Mouse (Mus musculus) adrenal gland, adult 8-10 months (tissue): ENCODE measurements around the gene Gas7. TPM values are rescaled to one million over a fixed set of nuclear protein-coding genes. Genes with fewer than 3 reads are reported as not detected.
A peak's percentile ranks its signal among the peaks of the same experiment; 100 is the strongest.

Source experiments
- DNase-seq: peaks from one replicate; pipeline ENCODE4 v3.0.0; 2022
- total RNA-seq, 4 experiments: library from RNA; stranded (reverse); gene quantifications; 2 replicates each; pipeline ENCODE4 v1.2.4; 2022

Gas7 gene
- 100 to 1,000 TPM in 1 of 4 experiments, 10 to 100 TPM in 3; 48.7 to 104 (median 74.3) TPM for total RNA-seq

DNA sequence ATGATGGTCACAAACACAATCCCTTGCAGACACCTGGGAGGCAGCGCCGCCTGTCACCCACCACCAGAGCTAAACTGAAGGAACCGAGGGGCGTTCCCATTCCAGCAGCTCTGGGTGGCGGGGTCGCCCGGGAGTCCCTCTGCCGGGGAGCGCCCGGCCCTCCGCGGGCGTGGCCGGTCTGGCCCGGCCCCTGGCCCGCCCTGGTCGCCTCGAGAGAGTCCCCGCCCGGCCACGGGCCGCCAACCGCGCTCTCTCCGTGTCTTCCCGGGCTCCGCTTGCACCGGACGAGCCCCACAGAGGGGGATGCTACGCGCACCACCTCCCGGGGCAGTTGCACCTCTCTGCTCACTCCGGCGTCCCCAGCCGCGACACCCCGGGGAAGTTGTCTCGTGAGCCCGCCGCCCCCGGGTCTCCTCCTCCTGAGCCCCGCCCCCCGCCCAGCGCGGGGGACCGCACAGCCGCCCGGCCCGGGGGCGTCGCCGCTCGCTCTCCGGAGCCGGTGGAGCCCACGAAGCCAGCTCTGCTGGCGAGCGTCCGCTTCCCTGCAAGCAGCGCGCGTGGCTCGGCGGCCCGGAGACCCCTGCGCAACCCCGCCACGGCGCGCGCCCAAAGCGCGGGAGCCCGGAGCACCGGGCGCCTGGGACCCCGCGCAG is at the start of gene Gas7:
TSS of gene Gas7 (plus strand) at position 564 of the 653 bp plus-strand sequence.
- peak; percentile 38 for DNase-seq

DNA sequence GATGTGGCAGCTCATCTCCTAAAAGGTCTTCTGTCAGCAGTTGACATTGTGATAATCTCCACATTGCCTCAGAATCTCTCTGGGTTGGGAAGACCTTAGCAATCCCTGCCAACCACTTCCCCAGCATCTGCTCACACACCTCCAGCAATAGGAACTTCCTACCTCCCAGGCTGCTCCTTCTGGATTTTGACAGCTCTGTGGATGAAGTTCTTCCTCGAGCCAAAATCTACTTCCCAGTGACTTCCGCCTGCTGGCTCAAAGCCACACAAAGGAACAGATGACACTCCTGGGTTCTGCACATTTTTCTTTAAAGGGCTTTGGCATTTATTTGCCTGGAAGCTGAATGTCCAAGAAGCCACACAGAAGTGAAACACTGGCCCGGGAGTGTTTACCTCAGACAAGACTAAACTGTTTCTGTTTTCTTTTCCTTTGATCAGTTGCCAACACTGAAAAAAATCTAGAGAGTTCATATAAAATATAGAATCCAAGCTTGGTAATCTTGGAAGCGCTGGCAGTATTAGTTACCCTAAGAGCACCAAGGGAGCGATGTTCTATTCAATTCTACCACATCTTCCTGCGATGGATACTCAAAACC is 40.8 kb upstream of the Gas7 start:
- no peak for DNase-seq

DNA sequence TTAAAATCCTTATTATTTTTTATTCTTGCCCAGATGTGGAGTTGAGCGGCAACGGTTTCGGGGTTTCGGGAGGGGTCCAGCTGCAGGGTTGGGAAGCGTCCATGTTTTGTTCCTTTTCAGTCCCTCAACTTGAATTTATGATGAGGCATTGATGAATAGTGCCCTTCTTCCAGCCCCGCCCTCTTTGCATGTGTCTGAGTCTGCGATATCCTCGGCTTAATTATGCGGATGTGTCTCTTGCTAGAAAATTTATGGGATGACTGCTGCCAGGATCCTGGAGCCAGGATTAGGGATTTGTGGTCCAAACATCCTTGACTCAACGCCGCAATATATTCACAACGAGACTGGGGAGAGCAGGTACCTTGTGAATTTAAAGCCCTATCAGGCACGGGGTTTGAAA is 31.7 kb upstream of the Gas7 start:
- DNase-seq: no peak

DNA sequence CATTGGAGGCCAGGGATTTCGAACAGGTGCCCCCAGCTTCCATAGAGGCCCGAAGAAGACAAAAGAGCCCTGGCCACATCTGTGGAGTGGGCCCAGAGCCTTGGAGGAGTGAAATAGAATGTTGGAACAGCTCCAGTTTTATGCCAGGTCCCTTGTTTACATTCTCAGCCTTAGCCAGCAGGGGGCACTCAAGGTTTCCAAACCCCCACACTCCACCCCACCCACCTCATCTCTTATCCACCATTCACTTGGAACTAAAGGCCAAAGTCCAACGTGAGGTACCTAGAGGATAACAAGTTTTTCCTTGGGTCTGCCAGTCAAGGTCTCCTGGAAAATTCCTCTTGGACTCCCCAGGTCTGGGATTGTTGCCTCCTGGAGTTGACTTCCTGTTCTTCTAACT is 27.0 kb upstream of the Gas7 start:
- peak; percentile 35 for DNase-seq

DNA sequence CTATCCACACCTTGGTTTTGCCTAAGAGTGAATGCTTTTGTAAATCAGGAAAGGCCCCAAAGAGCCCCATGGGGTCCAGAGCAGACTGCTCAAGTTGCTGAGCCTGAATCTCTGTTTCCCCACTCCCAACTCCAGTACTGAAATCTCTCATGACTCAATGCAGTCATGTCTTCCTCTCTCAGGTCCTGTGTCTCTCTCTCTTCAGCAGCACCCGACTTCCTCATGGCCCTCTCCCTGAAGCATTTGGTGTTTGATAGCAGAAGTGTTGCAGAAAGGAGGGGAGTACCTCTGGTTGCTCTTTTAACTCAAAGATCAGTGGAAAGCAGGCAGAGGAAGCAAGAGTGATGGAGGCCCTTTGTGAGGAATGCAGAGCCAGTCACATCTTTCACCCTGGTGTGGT is 25.4 kb upstream of the Gas7 start:
- DNase-seq: no peak

DNA sequence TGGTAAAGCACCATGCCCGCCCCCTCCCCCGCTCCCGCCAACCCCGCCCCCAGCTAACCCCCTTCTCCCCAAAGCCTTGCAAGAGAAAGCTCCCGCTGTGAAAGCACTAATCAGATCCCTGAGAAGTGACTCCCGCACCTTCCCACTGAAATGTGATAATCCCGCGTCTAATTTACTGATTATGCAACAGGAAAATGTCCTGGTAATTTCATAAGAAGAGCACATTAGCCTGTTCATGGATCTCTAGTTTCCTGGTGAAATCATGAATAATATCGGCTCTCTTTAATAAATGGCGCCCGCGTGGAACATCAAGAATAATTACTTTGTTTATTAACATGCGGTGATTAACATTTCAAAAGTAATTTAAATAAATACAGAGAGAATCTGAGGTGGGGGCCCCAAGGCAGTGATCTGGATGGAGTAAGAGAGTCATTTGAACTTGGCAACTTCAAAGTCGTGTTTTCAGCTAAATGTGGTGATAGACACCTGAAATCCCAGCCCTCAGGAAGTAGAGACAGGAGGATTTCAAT is 24.1 kb upstream of the Gas7 start:
- no peak for DNase-seq

DNA sequence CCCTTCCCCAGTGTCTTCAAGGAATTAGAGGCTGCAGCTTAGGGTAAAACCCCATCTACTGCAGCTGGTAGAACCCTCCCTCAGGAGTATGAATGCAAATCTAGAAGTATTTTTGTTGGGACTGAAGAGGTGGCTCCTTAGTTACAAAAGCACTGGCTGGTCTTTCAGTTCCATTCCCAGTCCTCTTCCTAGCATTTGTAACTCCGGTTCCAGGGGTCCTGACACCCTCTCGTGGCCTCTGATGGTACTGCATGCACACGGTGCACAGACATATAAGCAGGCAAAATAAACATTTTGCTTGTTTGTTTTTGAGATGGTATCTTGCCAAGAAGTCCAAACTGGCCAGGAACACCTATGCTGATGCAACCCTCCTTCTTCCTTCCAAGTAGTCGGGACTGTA is 23.4 kb upstream of the Gas7 start:
- DNase-seq: no peak

DNA sequence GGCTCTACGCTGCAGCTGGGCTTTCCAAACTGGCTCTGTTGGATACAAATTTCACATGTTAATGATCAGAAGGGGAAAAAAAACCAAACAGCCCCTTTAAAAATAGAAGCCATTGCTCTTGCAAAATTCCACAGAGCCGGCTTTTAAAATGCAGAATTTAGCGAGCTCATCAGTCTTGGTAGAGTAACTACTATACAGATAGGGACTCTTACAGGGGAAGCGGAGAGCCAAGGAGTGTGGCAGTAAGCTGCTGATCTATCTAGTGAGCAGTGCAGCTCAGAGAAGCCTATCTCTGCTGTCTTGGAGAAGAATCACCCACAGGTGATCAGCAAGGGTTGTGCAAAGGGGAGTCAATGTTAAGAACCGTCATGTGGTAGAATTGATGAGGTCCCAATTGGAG is 21.5 kb upstream of the Gas7 start:
- no peak for DNase-seq

DNA sequence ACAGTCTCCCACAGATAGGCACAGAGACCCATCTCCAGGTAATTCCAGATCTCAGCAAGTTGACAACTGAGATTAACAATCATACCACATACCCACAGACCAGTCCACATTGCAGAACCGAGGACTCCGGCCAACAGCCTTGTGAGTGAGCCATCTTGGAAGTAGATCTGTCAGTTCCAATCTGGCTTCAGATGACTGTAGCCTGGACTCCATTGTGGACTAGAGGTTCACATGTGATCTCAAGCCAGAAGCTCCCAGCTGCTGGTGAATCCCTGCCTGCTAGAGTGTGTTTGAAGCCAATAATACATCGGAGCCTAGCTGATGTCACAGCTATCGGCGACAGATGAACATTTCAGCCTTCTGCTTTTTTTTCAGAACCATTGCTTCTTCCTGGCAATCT is 16.5 kb upstream of the Gas7 start:
- DNase-seq: no peak

DNA sequence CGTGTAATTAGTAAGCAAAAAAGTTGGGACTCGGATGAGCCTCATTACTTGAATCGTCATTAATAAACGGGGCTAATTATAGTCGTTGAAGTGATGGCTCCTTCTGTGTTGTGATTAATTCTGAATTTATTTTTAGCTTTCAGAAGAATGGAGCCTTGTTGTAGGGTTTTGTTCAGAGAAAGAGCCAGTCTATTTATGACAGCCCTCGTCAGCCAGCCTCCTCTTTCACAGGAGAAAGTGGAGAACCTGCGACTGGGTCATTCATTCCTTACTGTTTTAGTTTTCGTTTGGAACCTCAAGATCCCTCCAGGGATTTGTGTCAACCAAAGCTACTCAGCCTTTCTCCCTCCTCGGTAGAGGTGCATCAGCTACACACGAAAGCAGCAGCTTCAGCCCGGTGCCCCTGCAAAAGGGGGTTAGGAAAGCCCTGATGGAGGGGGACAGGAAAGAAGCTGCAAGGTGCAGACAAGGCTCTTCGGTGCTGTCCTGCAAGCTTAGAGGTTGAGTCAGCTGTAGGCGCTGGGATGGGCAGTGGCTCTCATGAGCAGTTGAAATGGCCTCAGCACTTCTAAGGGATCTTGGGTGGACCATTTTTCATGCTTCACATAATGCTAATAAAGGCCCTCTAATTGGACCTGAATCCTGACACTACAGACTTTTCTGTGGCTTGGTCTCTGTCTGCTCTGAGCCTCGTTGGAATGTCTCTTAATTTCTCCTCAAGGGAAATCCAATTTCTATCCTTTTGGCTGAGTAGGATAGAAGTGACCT is 10.0 kb upstream of the Gas7 start:
- DNase-seq: no peak

DNA sequence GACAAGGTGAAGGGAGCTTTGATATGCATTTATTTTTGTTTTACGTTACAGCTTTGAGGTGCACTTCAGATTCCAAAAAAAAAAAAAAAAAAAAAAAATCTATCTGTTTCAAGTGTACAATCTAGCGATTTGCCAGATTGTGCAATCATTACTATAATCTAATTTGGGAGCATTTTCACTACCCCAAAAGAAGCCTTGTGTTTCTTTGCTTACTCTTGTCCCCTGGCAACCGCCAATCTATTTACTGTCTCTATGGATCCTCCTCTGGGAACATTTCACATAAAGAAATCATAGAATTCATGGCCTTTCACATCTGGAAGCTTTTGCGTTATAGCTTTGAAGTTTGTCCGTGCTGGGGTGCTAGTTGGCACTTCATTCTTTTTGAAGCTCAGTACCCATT is 3.7 kb upstream of the Gas7 start:
- no peak for DNase-seq

DNA sequence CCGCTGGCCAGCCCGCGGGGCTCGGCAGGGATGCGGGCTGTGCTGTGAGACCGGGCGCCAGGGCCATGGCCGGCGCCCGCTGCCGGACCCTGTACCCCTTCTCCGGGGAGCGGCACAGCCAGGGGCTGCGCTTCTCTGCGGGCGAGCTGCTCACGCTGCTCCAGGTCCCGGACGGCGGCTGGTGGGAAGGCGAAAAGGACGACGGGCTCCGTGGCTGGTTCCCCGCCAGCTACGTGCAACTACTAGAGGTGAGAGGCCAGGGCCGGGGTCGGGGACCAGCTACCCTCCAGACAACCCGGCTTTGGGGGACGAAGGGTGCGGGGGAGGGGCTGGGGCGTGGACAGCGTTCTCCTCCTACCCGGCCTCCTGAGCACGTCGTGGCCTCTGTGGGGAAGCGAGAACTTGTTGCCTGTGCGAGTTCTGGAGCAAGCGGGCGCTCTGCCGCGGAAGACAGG is 317 bp downstream of the Gas7 start:
- DNase-seq: peak; percentile 41

DNA sequence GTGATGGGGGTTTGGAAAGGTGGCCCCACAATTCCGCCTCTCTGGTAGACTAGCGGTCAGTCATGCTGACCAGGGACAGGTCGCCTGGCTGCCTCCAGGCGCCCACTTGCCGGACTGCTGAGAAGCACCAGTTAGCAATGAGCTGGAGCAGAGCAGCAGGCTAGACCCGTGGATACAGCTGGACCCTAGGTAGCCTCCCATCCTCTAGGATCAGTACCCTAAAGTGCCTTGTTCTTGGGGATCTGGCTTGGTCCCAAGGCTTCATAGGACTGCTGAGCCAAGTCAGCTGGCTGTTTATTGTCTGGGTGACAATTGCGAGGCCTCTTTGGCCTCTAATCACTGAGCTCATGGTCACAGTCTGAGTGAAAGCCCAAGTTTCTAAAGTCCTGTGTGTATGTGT is 792 bp downstream of the Gas7 start:
- DNase-seq: peak; percentile 24

DNA sequence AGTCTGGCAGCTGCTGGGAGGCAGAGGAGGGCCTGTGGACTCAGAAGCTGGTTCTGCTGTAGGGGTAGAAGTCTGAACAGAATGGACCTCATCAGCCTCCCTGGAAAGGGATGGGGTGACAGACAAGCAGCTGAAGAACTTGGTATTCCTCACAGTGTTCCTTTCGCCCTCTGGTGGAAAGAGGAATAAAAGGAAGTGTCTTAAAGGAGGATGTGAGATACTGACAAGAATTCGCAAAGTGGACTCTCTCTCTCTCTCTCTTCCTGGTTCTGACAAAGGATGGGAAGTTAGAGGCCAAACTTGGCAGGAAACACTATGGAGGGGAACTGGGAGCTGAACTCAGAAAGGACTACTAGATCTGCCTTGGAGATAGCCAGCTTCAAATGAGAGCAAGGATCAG is 2.9 kb downstream of the Gas7 start:
- DNase-seq: no peak

DNA sequence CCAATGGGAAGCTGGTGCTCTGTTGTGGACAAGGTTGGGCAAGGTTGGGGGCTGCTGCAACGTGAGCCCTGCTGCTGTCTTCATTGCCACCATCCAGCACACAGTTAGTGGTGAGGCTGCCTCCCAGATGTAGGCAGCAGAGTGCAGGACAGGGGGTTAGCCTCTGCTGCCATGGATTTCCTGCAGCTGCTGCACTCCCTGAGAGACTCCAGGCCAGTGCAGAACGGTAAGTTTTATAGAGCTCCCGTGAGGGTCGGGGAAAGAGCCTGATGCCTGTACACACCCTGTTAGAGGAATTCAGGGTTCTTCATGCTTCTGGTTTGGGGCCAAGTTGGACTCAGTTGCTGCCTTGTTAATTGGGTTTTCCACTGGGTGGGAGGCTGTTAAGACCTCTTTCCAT is 11.9 kb downstream of the Gas7 start:
- no peak for DNase-seq

DNA sequence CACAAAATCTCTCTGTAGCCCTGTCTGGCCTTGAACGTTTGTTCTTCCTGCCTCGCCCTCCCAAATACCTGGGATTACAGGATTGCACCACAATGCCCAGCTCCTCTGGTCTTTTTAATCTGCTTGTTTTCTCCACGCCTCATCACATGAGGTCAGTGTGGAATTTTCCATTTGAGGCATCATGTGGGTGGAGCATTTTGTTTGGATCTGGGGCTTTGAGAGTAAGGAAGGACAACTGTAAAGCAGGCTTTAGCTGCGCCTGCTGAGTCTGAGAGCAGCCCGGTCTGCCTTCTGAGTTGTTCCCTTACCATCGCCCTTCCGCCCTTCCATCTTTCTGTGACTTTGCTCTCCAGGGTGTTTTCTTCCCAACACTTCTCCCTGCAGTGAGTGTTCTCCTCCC is 13.6 kb downstream of the Gas7 start:
- peak; percentile 74 for DNase-seq

DNA sequence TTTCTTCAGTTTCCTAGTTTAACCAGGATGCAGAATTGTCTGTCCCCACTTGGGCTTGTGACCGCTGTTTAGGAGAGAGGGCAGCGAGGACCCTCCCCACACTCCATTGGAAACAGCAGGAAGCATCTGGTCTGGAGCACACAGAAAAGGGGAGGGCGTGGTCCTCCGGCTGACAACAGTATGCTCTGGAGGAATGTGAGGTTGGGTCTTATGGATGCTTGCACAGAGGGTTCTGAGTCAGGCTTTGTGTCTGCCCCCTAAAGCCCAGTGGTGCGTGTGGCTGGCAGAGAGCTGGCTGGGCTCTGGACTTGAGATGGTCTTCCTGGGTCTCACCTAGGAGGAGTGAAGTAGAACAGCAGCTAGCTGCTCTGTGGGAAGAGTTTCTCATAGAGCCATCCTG is 19.4 kb downstream of the Gas7 start:
- DNase-seq: no peak

DNA sequence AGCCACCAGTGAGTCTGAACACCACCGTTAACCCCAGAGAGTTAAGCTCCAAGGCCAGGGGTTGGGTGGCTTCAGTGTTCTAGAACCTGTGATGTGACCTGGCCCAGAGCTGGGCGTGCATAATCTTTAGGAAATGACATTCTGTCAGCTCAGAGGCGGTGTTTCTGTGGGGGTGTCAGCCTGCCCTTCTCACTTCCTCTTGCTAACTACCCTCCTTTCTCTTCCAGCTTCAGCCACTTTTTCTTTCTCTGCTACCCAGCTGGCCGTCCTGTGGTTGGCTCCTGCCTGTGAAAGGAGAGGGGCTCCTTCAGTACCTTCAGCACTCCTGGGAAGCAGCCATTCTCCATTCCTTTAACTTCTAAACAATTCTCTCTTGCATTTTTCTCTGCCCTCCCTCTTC is 24.3 kb downstream of the Gas7 start:
- no peak for DNase-seq

DNA sequence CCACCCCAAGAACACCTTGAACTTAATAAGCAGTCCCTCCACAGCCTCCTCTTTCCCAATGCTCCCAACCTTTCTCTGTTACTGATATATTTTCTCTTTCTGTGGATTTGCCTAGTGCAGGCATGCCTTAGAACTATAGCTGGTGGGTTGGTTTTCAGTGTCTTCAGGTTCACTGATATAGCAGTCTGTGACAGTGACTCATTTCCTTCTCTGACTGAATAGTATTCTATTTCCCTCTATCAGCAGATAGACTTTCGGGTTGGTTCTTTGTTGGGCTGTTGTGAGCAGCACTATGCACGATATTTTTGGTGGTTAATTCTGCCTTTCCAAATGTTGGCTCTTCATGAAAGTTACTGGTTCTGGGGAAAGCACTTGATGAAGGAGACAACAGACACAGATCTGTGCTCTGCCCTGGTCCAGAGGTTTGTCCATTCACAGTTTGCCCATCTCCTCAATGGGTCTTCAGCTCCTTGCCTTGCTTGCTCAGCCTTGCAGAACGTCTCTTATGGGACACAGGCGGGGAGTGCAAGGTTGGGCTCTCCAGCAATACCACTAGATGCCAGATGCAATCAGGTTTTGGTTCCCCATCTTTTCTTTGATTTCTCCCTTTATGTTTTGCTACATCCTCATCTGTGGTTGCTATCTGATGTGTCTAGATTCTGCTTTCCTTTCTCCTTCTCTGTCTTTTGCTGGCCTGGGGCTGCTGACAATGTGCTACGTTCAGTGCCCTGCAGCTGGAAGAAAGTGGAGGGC is 25.1 kb downstream of the Gas7 start:
- no peak for DNase-seq

DNA sequence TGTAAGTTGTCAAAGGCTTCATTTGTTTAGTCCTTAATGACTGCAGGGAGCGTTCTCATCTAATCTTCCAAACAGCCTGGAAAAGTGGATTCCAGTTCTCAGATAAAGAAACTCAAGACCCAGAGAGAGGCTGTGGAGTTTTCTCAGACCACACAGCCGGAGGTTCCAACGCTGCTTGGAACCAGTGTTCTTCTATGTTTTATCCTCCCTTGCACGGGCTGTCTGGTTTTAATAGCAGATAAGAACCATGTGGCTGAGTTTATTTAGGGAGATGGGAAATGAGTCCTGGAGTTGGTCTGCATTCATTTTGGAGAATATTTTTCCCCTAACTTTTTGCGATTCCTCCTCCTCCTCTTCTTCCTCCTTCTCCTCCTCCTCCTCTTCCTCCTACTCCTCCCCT is 26.5 kb downstream of the Gas7 start:
- DNase-seq: no peak

DNA sequence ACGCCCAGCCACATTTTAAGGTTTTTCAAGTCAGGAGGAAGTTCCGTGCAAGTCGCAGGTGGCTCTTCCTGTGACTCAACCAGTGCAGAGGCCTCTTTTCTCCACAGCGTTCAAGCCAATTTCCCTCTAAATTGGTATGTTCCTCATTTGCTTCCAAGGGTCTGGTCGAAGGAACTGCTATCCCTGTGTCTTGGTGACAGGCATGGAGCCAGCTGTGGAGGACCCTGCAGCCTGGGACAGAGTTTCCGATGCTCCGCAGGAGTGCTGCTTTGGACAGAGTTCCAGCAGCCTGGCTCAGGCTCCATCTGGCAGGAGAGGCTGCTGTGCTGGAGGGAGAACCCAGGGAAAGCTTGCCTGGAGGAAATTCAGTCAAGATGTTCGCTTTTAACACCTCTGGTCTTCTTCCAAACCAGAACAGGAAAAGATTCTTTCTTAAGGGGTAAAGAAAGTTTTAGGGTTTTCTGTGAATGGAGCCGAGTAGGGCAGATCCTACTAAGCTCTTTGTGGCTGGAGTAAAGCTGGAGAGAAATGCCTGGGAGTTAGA is 27.1 kb downstream of the Gas7 start:
- DNase-seq: no peak

DNA sequence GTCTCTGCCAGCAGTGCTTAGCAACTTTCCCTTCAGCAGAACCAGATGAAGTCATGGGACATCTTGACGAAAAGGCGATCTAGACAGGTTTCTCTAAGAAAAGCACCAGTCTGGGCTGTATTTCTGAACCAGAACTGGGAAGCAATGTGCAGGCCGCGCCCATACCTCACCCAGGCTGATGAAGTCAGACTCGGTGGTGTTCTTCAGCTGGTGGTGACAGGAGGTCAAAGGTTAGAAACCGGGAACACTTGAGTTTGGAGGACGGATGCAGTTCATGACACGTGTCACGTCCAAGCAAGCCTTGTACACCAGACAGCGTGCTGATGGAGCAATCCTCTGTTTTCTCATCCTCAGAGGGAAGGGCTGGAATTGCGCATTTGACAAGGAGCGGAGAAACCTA is 32.9 kb downstream of the Gas7 start:
- DNase-seq: no peak
